Mouse (Mus musculus): ENCODE data around the gene Gprin2. TPM values are rescaled to one million over a fixed set of nuclear protein-coding genes. Genes with fewer than 3 reads are reported as not detected.

Gene Gprin2
- polyA plus RNA-seq, 1 experiment from 2014 or later, result 0.30 TPM

DNA sequence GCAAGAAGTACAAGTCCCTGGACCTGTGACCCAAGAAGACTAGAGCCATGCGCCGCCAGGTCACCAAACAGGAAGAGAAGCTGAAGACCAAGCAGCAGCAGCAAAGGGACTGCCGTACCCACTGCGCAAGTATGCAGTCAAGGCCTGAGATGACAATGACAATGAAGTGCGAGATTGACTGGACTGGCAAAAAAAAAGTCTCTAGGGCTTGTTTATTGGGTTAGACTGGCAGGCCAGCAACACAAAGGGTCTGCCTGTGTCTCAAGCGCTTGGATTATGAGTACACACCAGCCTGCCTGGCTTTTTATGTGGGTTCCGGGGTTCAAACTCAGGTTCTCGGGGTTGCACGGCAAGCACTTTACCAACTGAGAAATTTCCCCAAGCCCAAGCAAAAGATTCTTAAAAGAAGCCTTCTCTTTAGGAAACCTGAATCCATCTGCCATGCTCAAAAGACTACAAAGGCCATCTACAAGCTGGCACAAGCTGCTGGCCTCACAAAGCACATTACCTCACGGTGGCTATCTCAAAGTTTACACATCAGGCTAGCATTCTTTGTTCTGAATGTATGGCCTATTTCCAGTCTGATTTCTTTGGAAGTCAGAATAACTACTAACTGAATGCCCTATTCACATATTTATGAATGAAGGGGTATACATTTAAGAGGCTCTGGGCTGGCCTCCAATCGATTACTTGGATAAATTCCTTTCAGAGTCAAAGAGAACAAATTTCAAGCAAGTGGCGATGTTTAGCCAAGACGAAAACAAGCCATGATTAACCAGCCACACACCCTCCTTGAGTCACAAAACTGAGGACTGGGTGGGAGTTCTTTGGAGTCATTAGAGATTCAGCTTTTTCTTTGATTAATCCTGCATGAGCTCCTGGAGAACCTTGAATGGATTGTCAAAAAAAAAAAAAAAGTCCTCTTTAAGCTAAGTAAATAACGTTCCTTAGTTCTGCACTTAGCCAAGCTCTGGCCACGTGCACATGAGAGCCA, 61.5 kb downstream of the Gprin2 start:
- WGBS, result 79% methylated on average over 15 of the region's 15 CpGs
- no peak overlapping the region for H3K4me3 ChIP-seq (replicated peaks)
- no peak overlapping the region for H3K9ac ChIP-seq
- H3K27me3 ChIP-seq (replicated peaks), result no peaks in the 10 kb centered on the region
- H3K36me3 ChIP-seq, result no peaks in the 10 kb centered on the region
- no peaks in the 10 kb centered on the region for H3K9me3 ChIP-seq
- no peak overlapping the region for H3K27ac ChIP-seq
- no peaks in the 10 kb centered on the region for H3K4me1 ChIP-seq (replicated peaks)
- H3K4me2 ChIP-seq (replicated peaks), result no peak overlapping the region
- no peak for ATAC-seq

Other genes starting within 250 kb of the Gprin2 start
- gene Rbp3, start 247.7 kb downstream of the Gprin2 start, polyA plus RNA-seq (2015; fragmentation: Nextera tagmentation; extraction: Ambion mirVana), result not detected in 2 replicates
- gene Zfp488, start 222.9 kb downstream of the Gprin2 start, polyA plus RNA-seq (2015; fragmentation: Nextera tagmentation; extraction: Ambion mirVana), result 0.18 and 0.20 TPM in 2 replicates
- gene Gm30083, start 186.5 kb downstream of the Gprin2 start, polyA plus RNA-seq (2015; fragmentation: Nextera tagmentation; extraction: Ambion mirVana), result not detected in 2 replicates
- not detected in 2 replicates for gene Gm5460, start 184.9 kb downstream of the Gprin2 start, polyA plus RNA-seq (2015; fragmentation: Nextera tagmentation; extraction: Ambion mirVana)
- not detected in 2 replicates for gene Antxrl, start 148.9 kb downstream of the Gprin2 start, polyA plus RNA-seq (2015; fragmentation: Nextera tagmentation; extraction: Ambion mirVana)
- gene Anxa8, start 115.7 kb downstream of the Gprin2 start, polyA plus RNA-seq (2015; fragmentation: Nextera tagmentation; extraction: Ambion mirVana), result 2.9 and 4.0 TPM in 2 replicates
- gene A630023A22Rik, start 98.9 kb downstream of the Gprin2 start, polyA plus RNA-seq (2015; fragmentation: Nextera tagmentation; extraction: Ambion mirVana), result 0.79 and 1.5 TPM in 2 replicates
- gene Npy4r, start 49.2 kb downstream of the Gprin2 start, polyA plus RNA-seq (2015; fragmentation: Nextera tagmentation; extraction: Ambion mirVana), result 0.21 and 0.41 TPM in 2 replicates
- 0.73 and 1.1 TPM in 2 replicates for gene Syt15, start 17.9 kb upstream of the Gprin2 start, polyA plus RNA-seq (2015; fragmentation: Nextera tagmentation; extraction: Ambion mirVana)
- 6.7 and 7.0 TPM in 2 replicates for gene Shld2, start 108.8 kb upstream of the Gprin2 start, polyA plus RNA-seq (2015; fragmentation: Nextera tagmentation; extraction: Ambion mirVana)
- 90.1 and 91.9 TPM in 2 replicates for gene Glud1, start 109.1 kb upstream of the Gprin2 start, polyA plus RNA-seq (2015; fragmentation: Nextera tagmentation; extraction: Ambion mirVana)
- not detected in 2 replicates for gene Fam25c, start 153.8 kb upstream of the Gprin2 start, polyA plus RNA-seq (2015; fragmentation: Nextera tagmentation; extraction: Ambion mirVana)
- 37.4 and 38.2 TPM in 2 replicates for gene Sncg, start 173.1 kb upstream of the Gprin2 start, polyA plus RNA-seq (2015; fragmentation: Nextera tagmentation; extraction: Ambion mirVana)
- gene Mmrn2, start 173.8 kb upstream of the Gprin2 start, polyA plus RNA-seq (2015; fragmentation: Nextera tagmentation; extraction: Ambion mirVana), result 7.9 and 9.0 TPM in 2 replicates

Data from intestine, embryonic 15.5 days (tissue).